Mouse (Mus musculus) E14TG2a.4 (cell line): ENCODE results near the gene Gli1.

Source experiments
- CTCF ChIP-seq: conservative IDR thresholded peaks from 2 replicates; pipeline ENCODE4 v1.5.1; 2014; ENCODE audit warnings: low read length
- POU5F1 ChIP-seq: IDR thresholded peaks from 2 replicates; pipeline ENCODE4 v1.6.1; 2014; ENCODE audit warnings: low read length, borderline replicate concordance

GRCm38 (mm10) chr10:127339683-127340576 is 1.8 kb downstream of the Gli1 start:
- no peak for TF ChIP-seq CTCF
- no peak for TF ChIP-seq POU5F1
